Mouse (Mus musculus) right cerebral cortex, postnatal 14 days (tissue): ENCODE data around the gene Asb2.

Source experiments
- DNase-seq: peaks from one replicate; pipeline ENCODE4 v3.0.0; 2022

Gene Asb2

DNA sequence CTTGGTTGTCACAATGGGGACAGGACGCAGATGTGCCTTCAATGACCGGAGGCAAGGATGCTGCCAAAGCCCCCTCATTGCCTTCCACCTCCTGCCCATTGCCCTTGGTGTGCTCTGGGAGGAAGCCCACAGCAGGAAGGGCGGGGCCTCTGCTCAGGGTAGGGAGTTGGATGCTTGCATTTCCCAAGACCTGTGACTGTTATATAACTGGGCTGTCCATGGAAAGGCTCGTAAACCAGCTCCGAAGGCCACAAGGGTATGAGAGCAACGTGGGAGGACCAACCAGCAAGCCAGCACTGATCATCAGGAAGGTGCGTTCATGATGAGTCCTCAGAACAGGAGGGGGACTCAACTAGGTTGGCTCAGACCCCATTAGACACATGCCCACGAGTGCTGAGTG is 5.0 kb upstream of the Asb2 start:
- DNase-seq, result no peak

DNA sequence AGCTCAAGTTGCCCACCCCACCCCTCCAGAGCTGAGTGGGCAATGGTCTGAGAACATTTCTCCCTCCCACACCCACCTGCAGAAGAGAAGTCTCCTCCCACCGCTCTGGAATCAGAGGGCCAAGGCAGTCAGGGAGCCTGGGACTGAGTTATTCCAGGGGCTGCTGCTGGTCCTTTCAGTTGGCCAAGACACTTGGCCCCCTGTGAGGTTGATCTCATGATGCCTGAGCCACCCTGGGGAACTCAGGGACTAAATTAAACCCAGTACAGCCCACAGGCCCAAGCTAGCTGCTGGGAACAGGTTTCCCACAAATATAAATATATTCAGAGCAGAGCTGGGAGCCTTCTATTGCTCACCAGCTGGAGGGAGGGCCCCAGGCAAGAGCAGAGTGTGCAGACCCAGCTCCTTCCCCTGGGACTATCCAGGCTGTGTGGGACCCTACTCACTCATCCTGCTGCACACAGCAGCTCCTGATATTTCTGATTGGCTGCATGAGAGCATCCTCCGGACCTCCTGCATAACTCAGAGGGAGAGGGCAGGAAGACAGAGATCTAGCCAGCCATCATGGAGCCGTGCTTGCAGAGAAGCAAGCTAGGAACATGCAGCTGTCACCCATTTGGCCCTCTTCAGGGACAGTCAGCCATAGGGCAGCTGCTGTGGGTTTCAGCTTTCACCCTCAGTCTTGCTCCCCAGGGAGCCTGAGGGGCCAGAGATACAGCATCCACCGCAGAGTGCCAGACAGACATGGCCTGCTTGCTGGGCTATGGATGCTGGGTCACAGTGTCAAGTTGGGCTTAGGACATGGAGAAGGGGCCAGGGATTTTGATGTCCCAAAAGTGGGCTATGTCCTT is 3.4 kb upstream of the Asb2 start:
- DNase-seq, result no peak

DNA sequence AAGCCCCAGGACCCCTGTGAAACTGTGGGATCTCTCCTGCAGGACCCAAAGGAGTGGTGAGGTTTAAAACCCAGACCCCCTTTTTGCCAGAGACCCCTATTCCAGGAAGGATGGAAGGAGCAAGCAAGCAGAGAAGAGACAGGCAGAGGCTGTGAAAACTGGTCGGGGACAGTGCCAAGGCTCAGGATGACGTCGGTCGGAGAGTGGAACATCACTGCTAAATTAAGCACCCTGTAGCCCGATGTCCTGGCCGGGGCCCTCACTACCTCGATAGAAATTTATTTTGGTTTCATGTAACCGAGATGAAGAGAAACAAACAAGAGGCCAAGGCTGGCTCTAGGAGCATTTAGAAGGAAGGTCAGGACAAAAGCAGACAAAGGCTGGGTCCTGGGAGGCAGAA is 2.4 kb upstream of the Asb2 start:
- DNase-seq, result no peak

DNA sequence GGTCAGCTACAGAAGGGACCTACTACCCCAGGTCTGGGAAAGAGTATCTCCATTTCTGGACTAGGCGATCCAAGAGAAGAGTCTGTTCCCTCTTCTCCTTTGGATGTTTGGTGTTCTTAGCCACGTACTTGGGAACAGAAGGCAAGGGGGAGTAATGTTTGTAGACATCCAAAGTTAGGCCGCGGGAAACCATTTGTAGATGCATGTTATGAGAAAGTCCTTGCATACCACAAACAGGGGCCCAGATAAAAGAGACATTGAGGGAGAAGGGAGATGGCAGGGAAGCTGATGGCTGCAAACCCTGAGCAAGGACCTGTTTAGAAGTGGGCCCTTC is 581 bp upstream of the Asb2 start:
- no peak for DNase-seq

GRCm38 (mm10) chr12:103353538-103353937 is 2.3 kb downstream of the Asb2 start:
- DNase-seq, result peak; percentile 58

GRCm38 (mm10) chr12:103352735-103353134 is 3.1 kb downstream of the Asb2 start:
- DNase-seq, result no peak

- DNase-seq, result peak; percentile 89
Observed at GRCm38 (mm10) chr12:103348506-103348905, 7.3 kb downstream of the Asb2 start.

DNA sequence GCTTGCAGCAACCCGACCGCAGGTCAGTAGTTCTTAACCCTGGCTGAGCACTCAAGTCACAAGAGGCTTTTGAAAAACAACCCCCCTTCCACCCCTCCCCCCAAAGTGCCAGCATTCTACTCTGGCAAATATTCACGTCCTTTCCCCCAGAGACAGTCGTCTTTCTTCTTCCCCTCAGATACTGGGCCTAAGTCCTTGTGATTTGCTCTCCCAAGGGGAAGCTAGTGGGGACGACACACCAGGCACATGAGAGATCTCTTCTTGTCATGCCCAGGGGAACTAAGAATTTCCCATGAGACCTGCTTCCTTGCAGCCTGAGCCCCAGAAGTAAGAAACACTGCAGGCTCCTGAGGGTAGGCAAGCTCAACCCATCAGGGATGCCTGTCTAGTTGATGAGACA is 8.4 kb downstream of the Asb2 start:
- no peak for DNase-seq

- DNase-seq, result no peak
Observed at GRCm38 (mm10) chr12:103346945-103347344, 8.9 kb downstream of the Asb2 start.

DNA sequence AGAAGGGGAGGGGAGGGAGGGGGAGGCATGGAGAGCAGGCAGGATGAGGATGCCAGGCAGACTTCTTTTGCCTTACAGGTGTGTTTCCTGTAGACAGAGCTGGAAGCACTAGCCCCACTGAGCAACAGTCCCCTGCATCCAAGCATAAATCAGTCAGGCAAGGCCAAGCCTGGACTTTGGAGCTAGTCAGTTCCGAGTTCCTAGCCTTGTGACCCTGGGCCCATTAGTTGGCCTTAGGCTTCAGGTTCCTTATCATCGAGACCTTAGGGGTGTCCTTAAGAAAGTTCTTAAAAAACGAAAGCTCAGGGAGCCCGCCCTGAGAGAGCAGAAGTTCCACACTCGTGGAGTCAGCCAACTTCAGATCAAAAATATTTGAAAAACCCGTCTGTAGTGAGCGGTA is 10.9 kb downstream of the Asb2 start:
- DNase-seq, result no peak

DNA sequence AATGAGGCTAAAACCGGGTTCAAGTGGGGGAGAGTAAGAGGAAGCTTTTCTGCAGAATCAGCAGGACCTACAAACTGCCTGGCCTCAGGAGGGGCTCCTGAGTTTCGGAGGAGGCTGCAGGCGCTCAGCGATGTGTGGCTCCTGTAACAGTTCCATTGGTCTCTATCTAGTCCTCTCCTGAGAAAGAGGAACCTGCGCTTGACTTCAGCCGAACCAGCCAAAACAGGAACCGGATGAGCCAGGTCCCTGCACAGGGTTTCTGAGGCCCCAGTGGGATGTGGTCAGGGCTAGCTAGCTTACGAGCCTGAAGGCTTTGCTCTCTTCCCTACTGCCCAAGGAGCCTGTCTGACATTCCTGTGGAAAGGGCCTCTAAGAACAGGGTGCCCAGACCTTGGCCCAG is 12.3 kb downstream of the Asb2 start:
- DNase-seq, result no peak

DNA sequence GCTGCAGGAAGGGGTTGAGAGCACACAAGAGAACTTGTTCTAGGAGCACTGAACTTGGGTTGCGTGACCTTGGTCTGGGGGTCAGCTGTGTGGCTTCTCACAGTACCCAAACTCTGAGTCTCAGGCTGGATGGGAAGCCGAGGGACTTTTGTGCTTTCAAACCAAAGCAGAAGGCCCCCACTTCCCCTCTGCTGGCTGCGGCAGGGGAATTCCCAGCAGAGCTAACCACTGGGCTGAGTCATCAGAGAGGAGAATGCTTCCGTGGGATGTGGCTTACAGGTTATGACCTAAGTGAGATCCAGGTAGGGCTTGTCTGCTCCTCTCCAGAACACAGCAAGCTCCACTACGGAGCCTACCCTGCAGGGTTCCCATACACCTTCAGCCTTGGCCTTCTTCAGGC is 14.6 kb downstream of the Asb2 start:
- no peak for DNase-seq

DNA sequence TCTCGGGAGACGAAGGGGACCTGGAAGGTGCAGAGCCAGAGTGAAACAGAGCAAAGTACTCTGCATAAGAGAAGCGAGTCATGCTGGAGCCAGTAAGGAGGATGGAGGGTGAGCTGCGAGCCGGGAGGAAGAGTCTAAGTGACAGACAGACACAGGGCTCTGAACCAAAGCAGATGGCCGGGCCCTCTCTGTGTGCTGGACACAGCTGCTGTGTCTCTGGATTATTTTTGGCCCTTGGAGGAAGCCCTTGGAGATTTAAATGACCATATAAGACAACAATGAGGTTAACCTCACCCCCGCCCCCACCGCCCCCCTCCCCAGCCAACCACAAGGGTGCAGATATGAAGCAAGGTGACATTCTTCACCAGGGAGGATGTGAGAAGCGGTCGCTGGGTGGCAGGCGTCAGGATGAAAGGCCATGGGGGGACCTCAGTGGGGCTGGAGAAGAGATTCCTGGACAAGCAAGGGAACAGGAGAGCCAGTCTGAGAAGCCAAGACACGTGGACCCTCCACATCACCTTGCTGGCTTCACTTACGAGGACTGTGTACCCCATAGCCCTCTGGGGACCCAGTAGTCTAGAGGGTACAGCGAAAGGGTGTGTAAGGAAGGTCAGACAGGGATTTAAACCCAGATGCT is 17.5 kb downstream of the Asb2 start:
- no peak for DNase-seq

GRCm38 (mm10) chr12:103336766-103337165 is 19.0 kb downstream of the Asb2 start:
- no peak for DNase-seq

- no peak for DNase-seq
Observed at GRCm38 (mm10) chr12:103333426-103333825, 22.4 kb downstream of the Asb2 start.

DNA sequence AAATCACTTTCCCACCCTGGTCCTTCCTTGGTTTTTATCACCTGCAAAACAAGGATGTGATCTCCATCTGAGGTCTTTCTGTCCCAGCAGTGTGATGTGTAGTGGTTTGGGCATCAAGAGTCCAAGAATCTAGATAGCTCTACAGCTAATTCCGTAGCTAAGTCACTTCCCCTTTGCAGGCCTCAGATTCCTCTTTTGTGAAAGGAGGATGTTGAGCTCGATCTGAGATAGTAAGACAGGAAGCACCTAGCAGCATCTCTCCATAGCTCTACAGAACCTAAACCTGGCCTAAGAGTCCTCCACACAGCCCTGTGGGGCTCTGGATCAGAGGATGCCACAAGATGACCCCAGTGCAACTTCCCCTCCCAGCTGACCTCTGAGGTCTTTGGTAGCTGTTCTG is 22.9 kb downstream of the Asb2 start:
- no peak for DNase-seq

DNA sequence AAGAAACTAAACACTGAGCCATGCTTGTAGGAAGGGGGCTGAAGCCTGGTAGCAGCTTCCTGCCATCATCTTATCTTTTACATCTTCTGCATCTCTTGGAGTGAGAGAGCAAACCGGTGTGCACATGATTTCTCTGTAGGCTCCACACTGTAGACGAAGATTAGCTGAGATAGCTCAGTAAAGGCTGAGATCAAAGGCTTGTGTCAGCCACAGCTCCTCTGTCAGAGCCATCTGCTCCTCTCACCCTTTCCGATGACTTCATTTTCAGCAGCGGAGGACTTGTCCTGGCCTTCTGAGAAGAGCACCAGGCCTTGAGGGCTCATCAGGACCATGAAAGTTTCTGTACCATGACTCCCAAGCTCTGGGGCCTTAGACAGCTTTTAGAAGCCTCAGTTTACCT is 24.3 kb downstream of the Asb2 start:
- DNase-seq, result no peak

DNA sequence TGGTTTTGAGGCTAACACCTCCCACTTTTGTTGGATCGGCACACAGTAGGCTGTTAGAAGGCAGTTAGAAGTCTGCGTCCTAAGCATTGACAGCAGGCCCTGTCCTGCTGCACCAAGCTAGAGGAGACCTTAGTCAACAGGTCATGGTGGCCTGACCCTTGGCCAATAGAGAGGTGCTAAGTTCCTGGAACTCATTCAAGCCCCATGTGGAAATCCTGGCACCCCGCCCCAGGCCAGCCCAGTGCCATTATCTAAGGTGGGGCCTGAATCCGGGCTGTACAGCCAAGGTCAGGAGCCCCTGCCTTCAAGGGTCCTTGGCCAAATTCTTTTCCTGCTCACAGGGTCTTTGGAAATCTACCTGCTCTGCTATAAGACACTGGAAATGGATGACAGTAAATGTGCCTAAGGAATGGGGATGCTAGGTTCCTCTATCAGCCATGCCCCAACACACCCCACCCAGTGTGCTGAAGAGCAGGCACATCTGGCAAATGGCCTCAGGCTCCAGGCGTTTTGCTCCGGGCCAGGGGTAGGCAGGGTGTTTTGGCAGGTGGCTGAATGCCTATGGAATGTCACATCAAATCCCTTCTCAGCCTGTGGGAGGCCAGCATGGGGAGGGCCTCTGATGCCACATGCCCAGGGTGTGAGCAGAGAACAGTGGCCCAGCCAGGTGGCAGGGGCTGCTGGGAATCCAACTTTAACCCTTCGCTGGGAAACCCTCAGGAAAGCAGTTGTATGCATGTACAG is 27.2 kb downstream of the Asb2 start:
- no peak for DNase-seq

- no peak for DNase-seq
Observed at GRCm38 (mm10) chr12:103327107-103327506, 28.7 kb downstream of the Asb2 start.

DNA sequence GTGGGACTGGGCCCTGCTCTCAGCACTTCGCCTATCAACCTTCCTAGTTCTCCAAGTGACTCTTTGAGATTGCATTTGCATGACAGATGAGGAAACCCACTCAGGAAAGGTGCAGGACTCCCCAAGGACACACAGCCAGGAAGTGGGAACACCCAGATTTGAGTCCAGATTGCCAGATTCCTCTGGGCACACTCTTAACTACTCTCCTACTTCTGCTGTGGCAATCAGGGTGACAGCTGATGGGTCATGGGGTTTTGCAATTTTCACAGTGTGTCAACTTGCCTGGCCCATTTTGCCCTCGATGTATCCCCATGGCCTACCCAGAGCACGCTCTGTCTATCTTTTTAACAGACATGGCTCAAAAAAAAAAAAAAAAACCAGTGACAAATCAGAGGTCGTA is 29.2 kb downstream of the Asb2 start:
- no peak for DNase-seq

DNA sequence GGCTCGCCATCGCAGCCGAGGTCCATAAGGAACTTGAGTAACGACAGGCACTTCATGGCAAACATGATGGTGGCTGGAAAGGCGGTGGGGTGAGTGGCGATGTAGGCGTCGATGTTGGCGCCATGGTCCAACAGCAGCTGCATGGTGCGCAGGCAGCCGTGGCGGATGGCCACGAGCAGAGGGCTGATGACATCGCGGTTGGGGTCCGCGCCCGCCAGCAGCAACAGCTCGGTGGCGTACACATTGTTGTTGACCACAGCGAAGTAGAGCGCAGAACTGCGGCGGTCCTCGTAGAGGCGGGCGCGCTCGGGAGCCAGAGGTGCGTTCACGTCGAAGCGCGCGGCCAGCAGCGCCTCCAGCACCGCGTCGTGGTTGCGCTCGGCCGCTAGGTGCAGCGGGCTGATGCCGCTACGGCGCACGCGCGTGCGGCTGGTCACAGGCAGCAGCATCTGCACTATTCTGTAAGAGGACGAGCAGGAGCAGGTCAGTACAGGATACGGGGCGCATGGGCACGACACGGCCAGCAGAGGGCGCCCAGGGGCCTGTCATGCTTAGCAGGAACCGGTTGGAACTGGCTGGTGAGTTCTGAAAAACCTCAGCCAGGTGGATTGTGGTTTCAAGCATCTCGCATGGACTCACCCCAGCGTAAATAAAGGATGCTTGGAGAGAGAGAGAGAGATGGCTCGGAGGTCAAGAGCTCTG is 30.5 kb downstream of the Asb2 start:
- DNase-seq, result peak; percentile 90

DNA sequence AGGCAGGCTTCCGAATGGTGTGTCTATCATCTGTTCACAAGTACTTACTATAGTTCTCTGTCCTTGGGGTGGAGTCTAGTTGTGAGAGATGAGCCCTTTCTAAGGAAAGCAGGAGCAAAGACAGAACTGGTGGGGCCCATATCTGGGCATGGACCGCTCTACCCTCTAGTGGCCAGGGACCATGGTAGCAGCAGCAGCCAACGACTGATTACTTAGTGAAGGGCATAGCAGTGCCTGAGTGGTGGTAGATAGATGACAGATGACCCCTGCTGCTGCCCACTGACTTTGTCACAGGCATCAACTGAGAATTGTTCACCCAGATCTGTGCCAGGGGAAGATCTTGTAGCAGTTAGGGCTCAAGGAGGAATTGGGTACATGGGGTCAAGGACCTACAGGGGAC is 33.0 kb downstream of the Asb2 start:
- DNase-seq, result peak; percentile 39

- no peak for DNase-seq
Observed at GRCm38 (mm10) chr12:103315831-103316545, 39.8 kb downstream of the Asb2 start.
